Mouse (Mus musculus) heart, postnatal 0 days (tissue): ENCODE data around the gene Pfkfb4. TPM values are rescaled to one million over a fixed set of nuclear protein-coding genes. Genes with fewer than 3 reads are reported as not detected.

Experiments used
- ATAC-seq: fragments of 200-750 bp; cut with Nextera tagmentation; 2 replicates; pipeline ENCODE4 v1.8.0; 2017; ENCODE audit warnings: low read depth, moderate number of reproducible peaks, moderate library complexity; ENCODE audit not compliant: insufficient read depth
- DNase-seq: peaks from one replicate; pipeline ENCODE4 v3.0.0-alpha.2; 2016; ENCODE audit warnings: low spot score
- H3K27ac ChIP-seq: fragments of 300-500 bp; sonication (generic); 2 replicates; pipeline ENCODE4 v1.5.1; 2014; ENCODE audit warnings: low read depth, mild to moderate bottlenecking
- H3K27me3 ChIP-seq: fragments of 300-500 bp; sonication (generic); 2 replicates; pipeline ENCODE4 v1.6.1; 2014; ENCODE audit warnings: low read length, mixed read lengths; ENCODE audit not compliant: control insufficient read depth, insufficient read depth
- H3K36me3 ChIP-seq: fragments of 300-500 bp; sonication (generic); replicated peaks from 2 replicates; pipeline ENCODE4 v1.6.1; 2014; ENCODE audit warnings: low read length, mixed read lengths; ENCODE audit not compliant: control insufficient read depth, insufficient read depth
- H3K4me1 ChIP-seq: fragments of 300-500 bp; sonication (generic); 2 replicates; pipeline ENCODE4 v1.6.1; 2014; ENCODE audit warnings: antibody characterized with exemption; ENCODE audit not compliant: control insufficient read depth, insufficient read depth
- H3K4me2 ChIP-seq: fragments of 300-500 bp; sonication (generic); 2 replicates; pipeline ENCODE4 v1.6.1; 2014; ENCODE audit warnings: low read depth, mild to moderate bottlenecking, low read length, moderate library complexity
- H3K4me3 ChIP-seq: fragments of 300-500 bp; sonication (generic); 2 replicates; pipeline ENCODE4 v1.5.1; 2014; ENCODE audit warnings: low read depth, low read length
- H3K9ac ChIP-seq: fragments of 300-500 bp; sonication (generic); replicated peaks from 2 replicates; pipeline ENCODE4 v1.6.1; 2014; ENCODE audit warnings: low read depth, low read length, mixed read lengths
- H3K9me3 ChIP-seq: fragments of 300-500 bp; sonication (generic); replicated peaks from 2 replicates; pipeline ENCODE4 v1.6.1; 2016; ENCODE audit warnings: low read length; ENCODE audit not compliant: control insufficient read depth
- CTCF ChIP-seq: IDR thresholded peaks from 2 replicates; pipeline ENCODE4 v1.5.1; 2016; ENCODE audit warnings: antibody characterized with exemption, control low read depth, low read depth
- EP300 ChIP-seq: IDR thresholded peaks from 2 replicates; pipeline ENCODE4 v1.6.1; 2016; ENCODE audit warnings: antibody characterized with exemption, low read depth
- WGBS: fragments of 180-500 bp; shearing (Covaris S2); extraction: QIAGEN DNeasy Blood & Tissue Kit; methylation state at CpG from one replicate; pipeline ENCODE4 v1.1.7; 2014; 5-methylcytosine and 5-hydroxymethylcytosine counted together
- polyA plus RNA-seq: library from polyadenylated mRNA; unstranded; fragments of >200 nt; fragmentation: Nextera tagmentation; extraction: Ambion mirVana; gene quantifications from 2 replicates; pipeline ENCODE4 v1.2.1, GENCODE M21; 2015
- total RNA-seq: library from RNA; depleted of rRNA; stranded (reverse); fragments of >200 nt; gene quantifications from 2 replicates; pipeline ENCODE4 v1.2.3, GENCODE M21; 2014; ENCODE audit warnings: low replicate concordance

Pfkfb4 gene
- total and polyA plus RNA-seq, 2 experiments from 2014 or later = 3.1 to 4.0 TPM

DNA sequence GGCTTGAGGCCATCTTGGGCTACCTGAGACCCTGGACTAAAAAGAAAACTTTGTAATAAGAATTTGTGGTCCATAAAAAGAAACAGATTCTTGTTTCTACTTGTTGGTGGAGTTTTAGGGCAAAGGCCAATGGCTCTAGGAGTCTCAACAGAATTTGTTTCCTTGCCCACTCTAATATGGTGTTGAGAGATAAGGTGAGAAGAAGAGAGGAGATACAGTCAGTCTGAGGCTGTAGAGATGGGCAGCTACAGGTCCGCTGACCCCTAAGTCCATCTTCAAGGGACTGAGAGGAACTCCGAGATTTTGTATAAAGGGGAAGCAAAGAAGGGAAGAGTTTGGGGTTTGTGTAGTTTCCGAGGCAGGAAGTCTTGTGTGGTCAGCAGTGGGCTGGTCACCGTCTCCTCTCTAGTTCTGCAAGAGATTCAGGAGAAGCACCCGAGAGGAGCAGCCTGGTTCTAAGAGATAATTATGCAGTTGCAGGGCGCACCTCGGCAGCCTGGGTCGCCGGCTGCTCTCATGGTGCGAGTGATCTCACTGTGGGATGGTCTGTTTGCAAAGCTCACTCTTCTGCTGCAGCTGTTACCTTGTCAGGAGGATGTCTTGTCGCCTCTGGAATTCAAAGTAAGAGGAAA, 25.5 kb downstream of the Pfkfb4 start:
- no peaks in the 10 kb centered on the region for H3K9me3 ChIP-seq
- no peak overlapping the region for H3K27ac ChIP-seq
- WGBS = 42% methylated on average over 11 of the region's 11 CpGs
- no peak overlapping the region for H3K9ac ChIP-seq
- no peaks in the 10 kb centered on the region for H3K36me3 ChIP-seq
- H3K4me1 ChIP-seq = no peaks in the 10 kb centered on the region
- TF ChIP-seq CTCF (no peak), EP300 (no peak)
- ATAC-seq (no peak), DNase-seq (no peak)
- H3K27me3 ChIP-seq = no peaks in the 10 kb centered on the region
- H3K4me2 ChIP-seq = no peak overlapping the region
- H3K4me3 ChIP-seq = no peak overlapping the region

DNA sequence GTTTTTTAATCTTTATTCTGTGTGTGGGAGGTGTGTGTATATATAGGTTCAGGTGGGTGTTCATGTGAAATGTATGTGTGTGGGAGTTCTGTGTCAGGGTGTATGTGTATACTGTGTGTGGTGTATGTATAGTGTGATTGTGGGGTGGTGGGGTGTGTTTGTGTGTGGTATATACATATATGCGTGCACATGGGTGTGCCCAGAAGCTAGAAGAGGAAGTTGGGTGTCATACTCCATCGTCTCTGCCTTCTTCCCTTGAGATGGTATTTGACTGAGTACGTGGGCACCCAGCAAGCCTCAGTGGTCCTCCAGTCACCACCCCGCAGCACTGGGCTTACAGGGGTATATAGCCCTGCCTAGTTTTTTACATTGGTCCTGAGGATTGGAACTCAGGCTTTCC, 29.9 kb downstream of the Pfkfb4 start:
- Histone ChIP-seq H3K36me3 (no peaks in the 10 kb centered on the region), H3K9ac (no peak overlapping the region), H3K9me3 (no peaks in the 10 kb centered on the region), H3K4me1 (no peaks in the 10 kb centered on the region), H3K4me3 (no peak overlapping the region), H3K27ac (no peak overlapping the region), H3K4me2 (no peak overlapping the region), H3K27me3 (no peaks in the 10 kb centered on the region)
- no peak for ATAC-seq
- no peak for DNase-seq
- TF ChIP-seq CTCF (no peak), EP300 (no peak)
- 78% methylated on average over 4 of the region's 4 CpGs for WGBS

DNA sequence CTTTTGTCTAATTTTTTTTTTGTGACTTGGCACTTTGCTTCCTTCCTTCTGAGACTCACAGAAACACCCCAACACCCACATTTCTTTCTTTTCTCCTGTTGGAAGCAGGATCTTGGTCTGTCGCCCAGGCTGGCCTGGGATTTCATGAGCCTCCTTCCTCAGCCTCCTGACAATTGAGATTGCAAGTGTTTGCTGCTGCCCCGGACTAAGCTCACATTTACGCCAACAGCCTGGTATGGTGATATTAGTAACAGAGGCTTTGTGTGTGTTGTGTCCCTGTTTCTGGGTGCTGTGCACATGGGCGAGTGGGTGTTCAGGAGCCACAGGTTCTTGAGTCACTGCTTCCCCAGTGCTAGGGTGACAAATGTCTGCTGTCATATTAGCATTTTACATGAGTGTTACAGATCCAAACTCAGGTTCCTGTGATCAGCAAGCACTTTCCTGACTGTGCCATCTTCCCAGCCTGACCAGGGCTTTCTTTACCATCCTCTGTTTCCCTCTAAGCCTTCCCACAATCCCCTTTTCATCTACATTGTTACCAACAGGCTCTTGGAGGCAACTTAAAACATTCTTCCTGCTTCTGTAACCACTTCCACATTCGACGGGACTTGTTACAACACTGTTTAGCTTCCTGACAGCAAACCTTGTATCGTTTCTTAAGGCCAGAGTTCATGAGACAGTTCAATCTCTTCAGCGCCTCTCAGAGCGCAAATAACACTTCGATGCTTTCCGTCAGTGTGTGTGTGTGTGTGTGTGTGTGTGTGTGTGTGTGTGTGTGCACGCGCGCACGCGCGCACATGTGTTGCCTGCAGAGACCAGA, 31.5 kb downstream of the Pfkfb4 start:
- Histone ChIP-seq H3K4me2 (no peak overlapping the region), H3K4me1 (no peaks in the 10 kb centered on the region), H3K27me3 (no peaks in the 10 kb centered on the region), H3K4me3 (no peak overlapping the region), H3K36me3 (no peaks in the 10 kb centered on the region), H3K9ac (no peak overlapping the region), H3K9me3 (no peaks in the 10 kb centered on the region), H3K27ac (no peak overlapping the region)
- ATAC-seq (no peak), DNase-seq (no peak)
- 75% methylated on average over 17 of the region's 17 CpGs for WGBS
- TF ChIP-seq CTCF (no peak), EP300 (no peak)

DNA sequence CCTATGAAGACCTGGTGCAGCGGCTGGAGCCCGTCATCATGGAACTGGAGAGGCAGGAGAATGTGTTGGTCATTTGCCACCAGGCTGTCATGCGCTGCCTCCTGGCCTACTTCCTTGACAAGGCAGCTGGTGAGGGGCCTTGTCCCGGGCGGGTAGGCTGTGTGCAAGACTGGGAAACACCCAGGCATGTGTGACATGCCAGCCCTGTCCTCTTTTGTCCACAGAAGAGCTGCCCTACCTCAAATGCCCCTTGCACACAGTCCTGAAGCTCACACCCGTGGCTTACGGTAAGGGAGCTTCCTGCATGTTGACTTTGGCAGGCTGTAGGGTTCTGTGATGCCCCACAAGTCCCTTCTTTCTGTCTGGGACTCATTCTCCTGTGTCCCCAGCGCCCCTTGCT, 35.9 kb downstream of the Pfkfb4 start:
- TF ChIP-seq EP300 (no peak), CTCF (no peak)
- H3K27me3 ChIP-seq = no peaks in the 10 kb centered on the region
- DNase-seq (peak; percentile 50), ATAC-seq (peak; percentile 81)
- no peak overlapping the region for H3K4me3 ChIP-seq
- H3K9ac ChIP-seq = no peak overlapping the region
- H3K36me3 ChIP-seq = no peaks in the 10 kb centered on the region
- H3K9me3 ChIP-seq = no peaks in the 10 kb centered on the region
- WGBS = 41% methylated on average over 8 of the region's 8 CpGs
- peak overlapping the region; percentile 48; the same call in 1 of the 2 replicates for H3K27ac ChIP-seq
- H3K4me2 ChIP-seq = no peak overlapping the region
- no peaks in the 10 kb centered on the region for H3K4me1 ChIP-seq

DNA sequence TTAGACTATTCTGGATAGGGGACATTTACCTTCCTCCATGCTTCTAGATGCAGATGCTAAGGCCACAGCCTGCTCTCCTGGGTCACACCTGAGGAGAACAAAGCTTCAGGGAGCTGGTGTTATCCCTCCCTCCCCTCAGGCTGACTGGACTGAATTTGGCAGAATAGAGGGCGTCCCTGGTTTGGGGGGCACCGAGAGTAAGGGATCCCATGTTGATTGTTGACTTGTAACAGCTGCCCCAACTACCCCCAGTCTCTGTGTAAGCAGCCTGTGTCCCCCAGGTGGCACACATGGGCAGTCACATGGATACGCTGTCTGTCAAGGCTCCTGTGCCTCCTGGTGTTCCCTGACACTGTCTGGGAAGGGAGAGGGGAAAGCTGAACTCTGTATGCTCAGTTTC, 36.8 kb downstream of the Pfkfb4 start:
- Histone ChIP-seq H3K36me3 (no peaks in the 10 kb centered on the region), H3K27ac (no peak overlapping the region), H3K9ac (no peak overlapping the region), H3K4me3 (no peak overlapping the region), H3K9me3 (no peaks in the 10 kb centered on the region), H3K4me2 (no peak overlapping the region), H3K4me1 (no peaks in the 10 kb centered on the region), H3K27me3 (no peaks in the 10 kb centered on the region)
- DNase-seq (no peak), ATAC-seq (no peak)
- WGBS = 86% methylated on average over 3 of the region's 3 CpGs
- TF ChIP-seq EP300 (no peak), CTCF (no peak)

DNA sequence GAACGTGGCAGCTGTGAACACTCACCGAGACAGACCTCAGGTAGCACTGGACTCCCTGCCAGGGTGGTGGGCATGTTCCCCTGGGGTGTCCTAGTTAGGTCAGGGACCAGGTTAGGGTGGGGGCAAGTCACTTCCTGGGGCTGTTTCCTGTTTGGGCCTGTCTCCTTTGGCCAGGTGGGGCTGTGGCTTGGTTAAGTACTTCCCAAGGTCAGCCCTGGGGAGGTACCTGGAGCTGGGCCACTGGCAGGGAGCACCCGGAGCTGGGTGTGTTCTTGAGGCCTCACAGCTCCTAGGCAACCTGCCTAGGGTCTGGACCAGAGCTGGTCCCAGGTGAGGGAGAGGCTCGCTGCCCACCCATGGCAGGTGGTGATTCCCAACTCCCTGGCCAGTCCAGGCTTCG, 37.3 kb downstream of the Pfkfb4 start:
- H3K9ac ChIP-seq = no peak overlapping the region
- no peak for TF ChIP-seq CTCF
- TF ChIP-seq EP300 = no peak
- no peaks in the 10 kb centered on the region for H3K36me3 ChIP-seq
- no peak for DNase-seq
- no peak overlapping the region for H3K4me3 ChIP-seq
- no peak overlapping the region for H3K27ac ChIP-seq
- H3K27me3 ChIP-seq = no peaks in the 10 kb centered on the region
- H3K9me3 ChIP-seq = no peaks in the 10 kb centered on the region
- H3K4me2 ChIP-seq = no peak overlapping the region
- 59% methylated on average over 5 of the region's 5 CpGs for WGBS
- no peaks in the 10 kb centered on the region for H3K4me1 ChIP-seq
- no peak for ATAC-seq
